ENCODE assay signal across 22 mouse cellular contexts in the genomic region with DNA sequence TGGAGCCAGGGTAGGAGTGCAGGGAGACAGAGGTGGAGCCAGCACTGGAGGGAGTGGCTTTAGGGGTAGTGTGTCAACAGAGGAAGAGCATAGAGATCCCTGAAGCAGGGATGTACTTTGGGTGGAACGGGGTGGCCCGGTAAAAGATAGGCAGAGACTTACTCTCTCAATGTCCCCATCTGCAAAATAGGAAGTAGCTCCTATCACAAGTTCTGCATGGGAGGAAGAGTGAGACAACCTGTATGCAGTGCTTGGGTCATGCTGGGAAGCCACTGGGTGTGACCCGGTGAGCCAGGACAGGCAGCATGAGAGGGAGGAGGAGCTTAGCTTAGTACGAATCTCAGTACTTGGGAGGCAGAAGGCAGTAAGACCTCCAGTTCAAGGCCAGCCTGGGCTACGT. TPM values are rescaled to one million over a fixed set of nuclear protein-coding genes. Genes with fewer than 3 reads are reported as not detected.
DNase-seq lines count a peak whose midpoint lies in the region; ATAC-seq and TF ChIP-seq lines count a peak whose summit lies in the region.
"Had no signal": no experiment of that assay in that cellular context is flagged by ENCODE, and none has a peak within 500 bp of the region (broad histone marks: within the 10 kb centered on the region; RNA-seq: fewer than 3 reads in every experiment).

No protein-coding gene starts in this region.

- no peaks in the 10 kb centered on the region for H3K79me2 ChIP-seq in heart, adult 2 months (replicated peaks; ENCODE audit: control insufficient read depth, insufficient read depth, low read length)

- no peak overlapping the region for H3K4me3 ChIP-seq in heart, adult 2 months
- H3K4me3 ChIP-seq in intestine, postnatal 0 days (ENCODE audit: low read depth, low read length): no peak overlapping the region
- H3K4me3 ChIP-seq: erythroblast, embryonic 14.5 days; hindbrain, embryonic 12.5 days; intestine, embryonic 15.5 days; midbrain, embryonic 12.5 days; neural tube, embryonic 13.5 days had no signal

- H3K4me1 ChIP-seq in heart, adult 2 months (ENCODE audit: control insufficient read depth, insufficient read depth, low read length): peaks cover 9% of the 10 kb centered on the region
- H3K4me1 ChIP-seq in intestine, postnatal 0 days (replicated peaks; ENCODE audit: control insufficient read depth, insufficient read depth, low read length): no peaks in the 10 kb centered on the region
- H3K4me1 ChIP-seq: hindbrain, embryonic 12.5 days; intestine, embryonic 15.5 days; midbrain, embryonic 12.5 days; neural tube, embryonic 13.5 days had no signal

- TF ChIP-seq POLR2A in heart, adult 2 months (IDR thresholded peaks at IDR 0.05; ENCODE audit: insufficient read depth, low read depth, low read length): no peak

- H3K9ac ChIP-seq in heart, adult 2 months (ENCODE audit: low read depth, low read length): no peak overlapping the region
- no peak overlapping the region for H3K9ac ChIP-seq in intestine, postnatal 0 days (ENCODE audit: low read depth, low read length)
- H3K9ac ChIP-seq: hindbrain, embryonic 12.5 days; intestine, embryonic 15.5 days; liver, embryonic 14.5 days; midbrain, embryonic 12.5 days; neural tube, embryonic 13.5 days had no signal

- no peak overlapping the region for H3K4me2 ChIP-seq in intestine, postnatal 0 days (replicated peaks; ENCODE audit: low read depth)
- H3K4me2 ChIP-seq: hindbrain, embryonic 12.5 days; intestine, embryonic 15.5 days; midbrain, embryonic 12.5 days; neural tube, embryonic 13.5 days had no signal

- H3K27me3 ChIP-seq in heart, adult 2 months (ENCODE audit: control insufficient read depth, insufficient read depth, low read length): no peaks in the 10 kb centered on the region
- no peaks in the 10 kb centered on the region for H3K27me3 ChIP-seq in intestine, postnatal 0 days (replicated peaks; ENCODE audit: control insufficient read depth, insufficient read depth, low read length)
- H3K27me3 ChIP-seq: hindbrain, embryonic 12.5 days; intestine, embryonic 15.5 days; midbrain, embryonic 12.5 days; neural tube, embryonic 13.5 days; Patski had no signal

- ATAC-seq in granulocyte monocyte progenitor cell, adult 5-6 weeks (replicated peaks; ENCODE audit: poor library complexity, severe bottlenecking): 0 out of 2 replicates have a peak, but pooled peaks have one; percentile 28
- ATAC-seq in intestine, postnatal 0 days: no peak
- ATAC-seq: forebrain, embryonic 16.5 days; hindbrain, postnatal 0 days; intestine, embryonic 15.5 days; Patski had no signal

- intact Hi-C loops in heart, adult 2 months (cut with DNase I): no loop called here
- intact Hi-C loops in heart, postnatal 14 days (cut with DNase I): no loop called here

- DNase-seq in heart, adult 2 months: no peak
- DNase-seq in heart, postnatal 14 days: no peak
- DNase-seq in R1 (ENCODE audit: low read depth, low spot score): peak; percentile 20
- no peak for DNase-seq in cerebellum, postnatal 25 days
- DNase-seq in B cell, adult 2 months: no peak
- DNase-seq: cerebellum, adult 9-10 months; kidney, adult 8-10 months; layer of hippocampus, postnatal 36 days; liver; lung, adult 2 months had no signal

- peak overlapping the region; percentile 90 for H3K27ac ChIP-seq in heart, adult 2 months
- H3K27ac ChIP-seq in intestine, postnatal 0 days (ENCODE audit: low read depth, low read length): no peak overlapping the region
- H3K27ac ChIP-seq: hindbrain, embryonic 12.5 days; hindbrain, postnatal 0 days; intestine, embryonic 15.5 days; kidney, postnatal 0 days; liver, embryonic 14.5 days; midbrain, embryonic 12.5 days; neural tube, embryonic 13.5 days had no signal

- TF ChIP-seq EP300 in heart, adult 2 months (IDR thresholded peaks at IDR 0.05; ENCODE audit: insufficient read depth, low read depth, low read length): no peak

- H3K36me3 ChIP-seq in heart, adult 2 months (ENCODE audit: control insufficient read depth, insufficient read depth, low read length): no peaks in the 10 kb centered on the region
- no peaks in the 10 kb centered on the region for H3K36me3 ChIP-seq in intestine, postnatal 0 days (ENCODE audit: control insufficient read depth, insufficient read depth)
- H3K36me3 ChIP-seq: hindbrain, embryonic 12.5 days; intestine, embryonic 15.5 days; midbrain, embryonic 12.5 days; neural tube, embryonic 13.5 days had no signal

- H3K9me3 ChIP-seq in intestine, postnatal 0 days (ENCODE audit: control insufficient read depth): no peaks in the 10 kb centered on the region
- H3K9me3 ChIP-seq: hindbrain, embryonic 12.5 days; intestine, embryonic 15.5 days; midbrain, embryonic 12.5 days; neural tube, embryonic 13.5 days had no signal

- no peak for TF ChIP-seq CTCF in heart, adult 2 months (IDR thresholded peaks at IDR 0.05)
- no peak for TF ChIP-seq CTCF in intestine, postnatal 0 days (IDR thresholded peaks at IDR 0.05; ENCODE audit: low read depth)

- 51% methylated on average over 5 of the region's 5 CpGs for WGBS in heart, adult 2 months
- 55% methylated on average over 5 of the region's 5 CpGs for WGBS in intestine, postnatal 0 days

RNA-seq across cellular contexts. Expression of a gene that starts 6.0 kb away (rescaled TPM):
- total RNA-seq in heart, adult 2 months (2021): 1 to 10 TPM; 1.6 to 2.4 TPM
- polyA plus RNA-seq in heart, adult 2 months (2012; rRNA removed): 4.1 and 4.2 TPM in 2 replicates
- 1 to 10 TPM; 2.0 to 3.2 TPM for total RNA-seq in heart, postnatal 14 days (2021)
- 1.8 TPM in 1 of 2 replicates, not detected in the other for total RNA-seq in granulocyte monocyte progenitor cell, adult 5-6 weeks (2014; fragmentation: Nextera tagmentation)
- total RNA-seq in granulocyte monocyte progenitor cell, adult 5-6 weeks (2017): 0.52 and 1.2 TPM in 2 replicates
- 1.7 and 1.9 TPM in 2 replicates for polyA plus RNA-seq in intestine, postnatal 0 days (2015; fragmentation: Nextera tagmentation; extraction: Ambion mirVana)
- polyA plus RNA-seq: erythroblast, embryonic 14.5 days had no signal

RNA-seq across cellular contexts. Expression of a gene that starts 6.4 kb away (rescaled TPM):
- 100 to 1,000 TPM; 102 to 113 TPM for total RNA-seq in heart, adult 2 months (2021)
- 123 and 149 TPM in 2 replicates for polyA plus RNA-seq in heart, adult 2 months (2012; rRNA removed)
- 10 to 100 TPM; 93.3 to 93.7 TPM for total RNA-seq in heart, postnatal 14 days (2021)
- 14.1 and 16.8 TPM in 2 replicates for total RNA-seq in granulocyte monocyte progenitor cell, adult 5-6 weeks (2014; fragmentation: Nextera tagmentation)
- total RNA-seq in granulocyte monocyte progenitor cell, adult 5-6 weeks (2017): 3.3 and 5.0 TPM in 2 replicates
- 29.6 and 35.1 TPM in 2 replicates for polyA plus RNA-seq in intestine, postnatal 0 days (2015; fragmentation: Nextera tagmentation; extraction: Ambion mirVana)

RNA-seq across cellular contexts. Expression of a gene that starts 57.8 kb away (rescaled TPM):
- total RNA-seq in heart, adult 2 months (2021): 10 to 100 TPM; 47.8 to 49.5 TPM
- polyA plus RNA-seq in heart, adult 2 months (2012; rRNA removed): 30.5 and 53.8 TPM in 2 replicates
- total RNA-seq in heart, postnatal 14 days (2021): 10 to 100 TPM; 34.4 to 35.7 TPM
- total RNA-seq in granulocyte monocyte progenitor cell, adult 5-6 weeks (2014; fragmentation: Nextera tagmentation): 22.3 and 25.4 TPM in 2 replicates
- 28.5 and 29.5 TPM in 2 replicates for total RNA-seq in granulocyte monocyte progenitor cell, adult 5-6 weeks (2017)
- polyA plus RNA-seq in intestine, postnatal 0 days (2015; fragmentation: Nextera tagmentation; extraction: Ambion mirVana): 11.3 and 12.2 TPM in 2 replicates

RNA-seq across cellular contexts. Expression of a gene that starts 59.1 kb away (rescaled TPM):
- 10 to 100 TPM; 39.8 to 45.3 TPM for total RNA-seq in heart, adult 2 months (2021)
- polyA plus RNA-seq in heart, adult 2 months (2012; rRNA removed): 37.7 and 46.7 TPM in 2 replicates
- 10 to 100 TPM; 41.4 to 47.0 TPM for total RNA-seq in heart, postnatal 14 days (2021)
- total RNA-seq in granulocyte monocyte progenitor cell, adult 5-6 weeks (2014; fragmentation: Nextera tagmentation): 26.8 and 31.7 TPM in 2 replicates
- total RNA-seq in granulocyte monocyte progenitor cell, adult 5-6 weeks (2017): 49.5 and 52.1 TPM in 2 replicates
- polyA plus RNA-seq in intestine, postnatal 0 days (2015; fragmentation: Nextera tagmentation; extraction: Ambion mirVana): 60.3 and 70.4 TPM in 2 replicates

Comparison
In these comparisons a context has a peak if more than half of its experiments do, and no peak if none do; other contexts are left out.
1. RNA of a gene that starts 6.4 kb away (total RNA-seq): 102 to 113 TPM in heart, adult 2 months and 93.3 to 93.7 TPM in heart, postnatal 14 days; 3.3 to 16.8 TPM in granulocyte monocyte progenitor cell, adult 5-6 weeks; every median in the first group is over 4 times any median in the second.